Mouse (Mus musculus) liver, embryonic 12.5 days (tissue): ENCODE data around the gene Suclg2. TPM values are rescaled to one million over a fixed set of nuclear protein-coding genes. Genes with fewer than 3 reads are reported as not detected.

ENCODE experiments used
- ATAC-seq: fragments of 200-750 bp; cut with Nextera tagmentation; 2 replicates; pipeline ENCODE4 v1.8.0; 2017; ENCODE audit warnings: moderate number of reproducible peaks, mild to moderate bottlenecking, moderate library complexity
- H3K27ac ChIP-seq: fragments of 300-500 bp; sonication (generic); 2 replicates; pipeline ENCODE4 v1.5.1; 2016; ENCODE audit warnings: mild to moderate bottlenecking
- H3K27me3 ChIP-seq: fragments of 300-500 bp; sonication (generic); replicated peaks from 2 replicates; pipeline ENCODE4 v1.6.1; 2016; ENCODE audit warnings: mild to moderate bottlenecking, moderate library complexity
- H3K36me3 ChIP-seq: fragments of 300-500 bp; sonication (generic); 2 replicates; pipeline ENCODE4 v1.6.1; 2016; ENCODE audit warnings: mild to moderate bottlenecking, moderate library complexity
- H3K4me1 ChIP-seq: fragments of 300-500 bp; sonication (generic); 2 replicates; pipeline ENCODE4 v1.6.1; 2016
- H3K4me2 ChIP-seq: fragments of 300-500 bp; sonication (generic); 2 replicates; pipeline ENCODE4 v1.6.1; 2016; ENCODE audit warnings: mild to moderate bottlenecking, moderate library complexity
- H3K4me3 ChIP-seq: fragments of 300-500 bp; sonication (generic); 2 replicates; pipeline ENCODE4 v1.5.1; 2016; ENCODE audit warnings: mild to moderate bottlenecking, moderate library complexity
- H3K9ac ChIP-seq: fragments of 300-500 bp; sonication (generic); 2 replicates; pipeline ENCODE4 v1.6.1; 2016; ENCODE audit warnings: mild to moderate bottlenecking, moderate library complexity
- H3K9me3 ChIP-seq: fragments of 300-500 bp; sonication (generic); replicated peaks from 2 replicates; pipeline ENCODE4 v1.6.1; 2016; ENCODE audit warnings: mild to moderate bottlenecking, moderate library complexity
- WGBS: fragments of 180-500 bp; shearing (Covaris S2); methylation state at CpG from one replicate; pipeline ENCODE4 v1.1.7; 2016; ENCODE audit not compliant: insufficient replicate concordance; 5-methylcytosine and 5-hydroxymethylcytosine counted together
- polyA plus RNA-seq: library from polyadenylated mRNA; unstranded; fragments of >200 nt; fragmentation: Nextera tagmentation; extraction: Ambion mirVana; gene quantifications from 2 replicates; pipeline ENCODE4 v1.2.1, GENCODE M21; 2016

Suclg2 gene
- polyA plus RNA-seq, 1 experiment from 2014 or later = 47.7 TPM

DNA sequence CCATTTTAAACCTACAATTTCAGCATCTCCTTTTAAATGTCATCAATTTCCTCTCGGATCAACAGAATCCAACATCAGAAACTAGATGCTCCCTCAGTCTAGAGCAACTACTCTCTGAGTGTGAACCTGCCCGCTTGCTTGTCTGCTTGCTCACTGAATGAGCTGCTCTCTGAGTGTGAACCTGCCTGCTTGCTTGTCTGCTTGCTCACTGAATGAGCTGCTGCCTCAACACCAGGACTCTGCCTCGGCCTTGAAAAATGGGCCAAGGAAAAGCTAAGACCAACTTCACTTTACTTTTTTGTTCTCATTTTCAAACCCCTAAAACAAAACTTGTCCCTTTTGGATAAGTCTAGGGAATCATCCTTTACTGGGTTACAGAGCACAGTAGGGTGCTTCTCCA is 64.9 kb downstream of the Suclg2 start:
- Histone ChIP-seq H3K4me3 (no peak overlapping the region), H3K9me3 (no peaks in the 10 kb centered on the region), H3K27ac (no peak overlapping the region), H3K4me1 (no peaks in the 10 kb centered on the region), H3K4me2 (no peak overlapping the region), H3K36me3 (peaks cover 29% of the 10 kb centered on the region; the same call in 1 of the 2 replicates), H3K9ac (no peak overlapping the region), H3K27me3 (no peaks in the 10 kb centered on the region)
- ATAC-seq = no peak
- 75% methylated on average over 3 of the region's 3 CpGs for WGBS

GRCm38 (mm10) chr6:95652774-95653173 is 65.8 kb downstream of the Suclg2 start:
- H3K4me3 ChIP-seq = no peak overlapping the region
- no peaks in the 10 kb centered on the region for H3K4me1 ChIP-seq
- no peaks in the 10 kb centered on the region for H3K27me3 ChIP-seq
- ATAC-seq = no peak
- 71% methylated on average over 6 of the region's 6 CpGs for WGBS
- no peak overlapping the region for H3K9ac ChIP-seq
- no peak overlapping the region for H3K4me2 ChIP-seq
- H3K36me3 ChIP-seq = peaks cover 28% of the 10 kb centered on the region; the same call in 1 of the 2 replicates
- no peak overlapping the region for H3K27ac ChIP-seq
- H3K9me3 ChIP-seq = no peaks in the 10 kb centered on the region

GRCm38 (mm10) chr6:95651391-95651876 is 67.2 kb downstream of the Suclg2 start:
- Histone ChIP-seq H3K4me2 (no peak overlapping the region), H3K9ac (no peak overlapping the region), H3K27ac (no peak overlapping the region), H3K4me1 (no peaks in the 10 kb centered on the region), H3K27me3 (no peaks in the 10 kb centered on the region), H3K4me3 (no peak overlapping the region), H3K36me3 (peaks cover 26% of the 10 kb centered on the region; the same call in 1 of the 2 replicates), H3K9me3 (no peaks in the 10 kb centered on the region)
- WGBS = 70% methylated on average over 6 of the region's 6 CpGs
- no peak for ATAC-seq

DNA sequence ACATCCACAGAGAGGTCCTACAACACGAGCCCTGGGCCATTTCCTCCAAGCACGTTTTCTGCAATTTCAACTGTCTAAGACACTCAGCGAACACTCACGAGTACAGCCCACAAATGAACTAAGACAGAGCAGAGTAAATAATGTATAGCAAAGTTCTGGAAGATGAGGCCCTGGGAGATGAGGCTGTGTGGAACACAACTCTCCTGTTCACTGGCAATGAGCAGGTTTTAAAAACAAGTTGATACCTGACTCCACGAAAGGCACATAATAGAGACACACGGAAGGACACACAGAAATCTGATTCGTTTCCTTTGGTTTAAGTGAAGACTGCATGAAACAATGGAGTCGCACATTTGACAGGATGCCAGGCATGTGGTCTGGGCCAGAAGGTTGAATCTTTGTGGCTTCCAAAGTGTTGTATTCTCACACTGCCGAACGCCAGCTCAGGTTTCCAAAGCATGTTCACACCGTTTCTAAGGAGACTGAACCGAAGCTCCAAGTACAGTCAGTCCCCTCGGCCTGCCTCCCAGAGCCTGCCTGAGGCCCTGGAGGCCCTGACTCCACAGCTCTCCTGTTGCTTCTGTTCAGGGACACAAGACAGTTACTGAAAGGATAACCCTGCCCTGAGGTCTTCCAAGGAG is 68.4 kb downstream of the Suclg2 start:
- ATAC-seq = no peak
- no peak overlapping the region for H3K9ac ChIP-seq
- WGBS = 70% methylated on average over 13 of the region's 13 CpGs
- no peaks in the 10 kb centered on the region for H3K4me1 ChIP-seq
- H3K36me3 ChIP-seq = peaks cover 26% of the 10 kb centered on the region; the same call in 1 of the 2 replicates
- no peaks in the 10 kb centered on the region for H3K9me3 ChIP-seq
- no peak overlapping the region for H3K4me2 ChIP-seq
- no peak overlapping the region for H3K4me3 ChIP-seq
- no peaks in the 10 kb centered on the region for H3K27me3 ChIP-seq
- H3K27ac ChIP-seq = no peak overlapping the region

DNA sequence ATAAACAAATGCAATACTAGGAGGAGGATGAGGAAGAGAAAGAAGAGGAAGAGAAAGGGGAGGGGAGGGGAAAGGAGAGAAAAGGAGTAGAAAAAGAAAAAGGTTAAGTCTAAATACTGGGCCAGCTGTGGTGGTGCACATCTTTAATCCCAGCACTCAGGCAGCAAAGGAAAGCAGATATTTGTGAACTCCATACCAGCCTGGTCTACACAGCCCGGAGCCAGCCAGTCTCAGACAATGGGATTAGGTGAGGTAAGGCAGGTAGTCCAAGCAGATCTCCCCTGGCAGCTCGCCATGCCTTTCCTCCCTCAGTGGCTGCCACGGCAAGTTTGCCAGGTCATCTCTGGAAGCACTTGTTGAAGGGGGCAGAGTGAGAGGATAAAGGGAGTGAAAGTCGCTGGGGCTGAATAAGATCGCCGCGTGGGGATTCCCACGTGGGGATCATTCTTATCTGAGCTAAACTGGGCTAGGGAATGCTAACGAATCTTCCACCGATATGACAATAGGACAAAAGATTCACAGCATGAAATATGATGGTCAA is 69.4 kb downstream of the Suclg2 start:
- Histone ChIP-seq H3K27ac (no peak overlapping the region), H3K9ac (no peak overlapping the region), H3K36me3 (peaks cover 19% of the 10 kb centered on the region; the same call in 1 of the 2 replicates), H3K4me1 (no peaks in the 10 kb centered on the region), H3K4me2 (no peak overlapping the region), H3K4me3 (no peak overlapping the region), H3K27me3 (no peaks in the 10 kb centered on the region), H3K9me3 (no peaks in the 10 kb centered on the region)
- 82% methylated on average over 10 of the region's 10 CpGs for WGBS
- ATAC-seq = no peak

DNA sequence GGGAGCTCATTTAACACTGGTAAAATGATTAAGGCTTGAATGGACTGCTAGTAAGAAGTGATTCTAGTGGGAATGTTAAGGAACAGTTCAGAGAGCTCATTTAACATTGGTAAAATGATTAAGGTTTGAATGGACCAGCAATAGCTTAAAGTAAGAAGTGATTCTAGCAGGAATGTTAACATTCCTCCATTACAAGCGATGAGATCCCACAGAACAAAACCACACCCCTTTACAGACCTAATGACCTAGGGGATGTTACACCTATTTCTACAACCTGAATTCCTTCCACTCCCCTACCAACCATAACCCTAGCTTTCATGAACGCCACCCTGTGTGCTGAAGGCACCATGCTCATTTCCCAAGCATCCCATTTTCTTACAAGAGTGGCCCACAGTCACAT is 81.2 kb downstream of the Suclg2 start:
- WGBS = 69% methylated on average over 2 of the region's 2 CpGs
- H3K36me3 ChIP-seq = no peaks in the 10 kb centered on the region
- no peak overlapping the region for H3K9ac ChIP-seq
- no peak overlapping the region for H3K27ac ChIP-seq
- no peak overlapping the region for H3K4me3 ChIP-seq
- ATAC-seq = no peak
- H3K4me2 ChIP-seq = no peak overlapping the region
- H3K9me3 ChIP-seq = no peaks in the 10 kb centered on the region
- no peaks in the 10 kb centered on the region for H3K27me3 ChIP-seq
- H3K4me1 ChIP-seq = peaks cover 7% of the 10 kb centered on the region; the same call in 1 of the 2 replicates

- Histone ChIP-seq H3K4me2 (no peak overlapping the region), H3K27me3 (no peaks in the 10 kb centered on the region), H3K36me3 (no peaks in the 10 kb centered on the region), H3K27ac (no peak overlapping the region), H3K4me1 (peaks cover 7% of the 10 kb centered on the region; the same call in 1 of the 2 replicates), H3K9ac (no peak overlapping the region), H3K4me3 (no peak overlapping the region), H3K9me3 (no peaks in the 10 kb centered on the region)
- 66% methylated on average over 2 of the region's 2 CpGs for whole genome bisulfite sequencing
- no peak for ATAC-seq
These were observed 83.2 kb downstream of the Suclg2 start for GRCm38 (mm10) chr6:95635411-95635810.

DNA sequence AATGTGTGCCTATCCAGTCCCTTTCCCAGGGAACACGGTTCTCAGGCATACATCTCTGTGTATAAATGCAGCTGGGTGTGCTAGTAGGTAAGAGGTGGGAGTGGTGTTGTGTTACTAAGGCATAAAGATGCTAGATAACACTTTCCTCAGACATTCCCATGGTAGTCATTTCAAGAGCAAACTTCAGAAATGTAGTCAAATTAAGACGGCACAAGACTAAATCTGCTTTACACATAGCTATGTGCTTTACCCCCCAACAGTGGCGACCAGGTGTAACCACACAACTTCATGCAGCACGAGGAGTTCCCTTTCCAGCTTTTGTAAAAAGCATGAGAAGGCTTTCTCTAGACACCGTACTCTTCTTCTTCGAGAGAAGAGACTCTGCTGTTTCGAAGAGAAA is 89.5 kb downstream of the Suclg2 start:
- no peak overlapping the region for H3K9ac ChIP-seq
- no peaks in the 10 kb centered on the region for H3K9me3 ChIP-seq
- H3K4me3 ChIP-seq = no peak overlapping the region
- H3K27me3 ChIP-seq = no peaks in the 10 kb centered on the region
- no peak for ATAC-seq
- no peak overlapping the region for H3K27ac ChIP-seq
- 77% methylated on average over 7 of the region's 7 CpGs for WGBS
- H3K4me2 ChIP-seq = no peak overlapping the region
- no peaks in the 10 kb centered on the region for H3K36me3 ChIP-seq
- H3K4me1 ChIP-seq = peaks cover 14% of the 10 kb centered on the region

DNA sequence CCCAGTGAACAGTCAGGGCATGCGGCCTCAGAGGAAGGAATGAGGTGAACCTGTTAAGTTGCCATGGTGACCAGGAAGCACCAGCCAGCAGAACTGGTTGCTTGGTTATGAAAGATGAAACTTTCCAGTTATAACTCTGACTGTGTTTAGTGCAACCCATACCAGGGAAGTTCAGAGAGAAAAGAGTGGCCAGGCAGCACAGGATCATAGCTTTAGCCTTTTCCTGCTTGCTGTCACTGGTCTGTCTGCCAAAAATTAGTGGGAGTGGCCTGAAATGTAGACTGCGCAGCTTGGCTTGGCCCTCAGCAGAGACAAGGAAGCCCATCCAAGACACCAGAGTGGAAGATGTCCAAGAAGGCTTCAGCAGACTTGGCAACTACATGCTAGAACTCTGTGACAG is 96.8 kb downstream of the Suclg2 start:
- Histone ChIP-seq H3K4me2 (no peak overlapping the region), H3K9me3 (no peaks in the 10 kb centered on the region), H3K9ac (no peak overlapping the region), H3K27me3 (no peaks in the 10 kb centered on the region), H3K4me1 (peaks cover 4% of the 10 kb centered on the region; the same call in 1 of the 2 replicates), H3K27ac (no peak overlapping the region), H3K36me3 (0 out of 2 replicates have a peak, but pooled peaks cover 3% of the 10 kb centered on the region), H3K4me3 (no peak overlapping the region)
- WGBS = 83% methylated on average over 2 of the region's 2 CpGs
- ATAC-seq = no peak

GRCm38 (mm10) chr6:95620804-95621203 is 97.8 kb downstream of the Suclg2 start:
- Histone ChIP-seq H3K4me3 (no peak overlapping the region), H3K27me3 (no peaks in the 10 kb centered on the region), H3K36me3 (0 out of 2 replicates have a peak, but pooled peaks cover 3% of the 10 kb centered on the region), H3K9me3 (no peaks in the 10 kb centered on the region), H3K4me2 (no peak overlapping the region), H3K4me1 (peaks cover 4% of the 10 kb centered on the region; the same call in 1 of the 2 replicates), H3K9ac (no peak overlapping the region), H3K27ac (no peak overlapping the region)
- ATAC-seq = no peak
- 63% methylated on average over 4 of the region's 4 CpGs for WGBS

DNA sequence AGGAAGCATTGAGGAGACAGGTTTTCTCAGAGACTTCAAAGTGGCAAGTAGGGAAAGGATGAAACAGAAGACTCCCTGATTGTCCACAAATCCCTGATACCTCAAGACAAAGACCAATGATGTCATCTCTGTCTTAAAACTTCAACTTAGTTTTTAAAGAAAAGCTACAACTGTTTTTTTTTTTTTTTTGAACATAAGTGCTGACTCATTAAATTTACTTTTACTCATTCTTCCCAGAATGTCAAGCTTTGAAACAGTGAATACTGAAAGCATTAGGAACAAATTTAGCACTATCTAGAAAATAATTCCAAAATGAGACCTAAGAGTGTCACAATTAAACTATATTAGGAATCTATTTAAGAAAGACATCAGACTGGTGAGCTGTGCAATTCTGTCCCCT is 98.8 kb downstream of the Suclg2 start:
- 0 out of 2 replicates have a peak, but pooled peaks cover 3% of the 10 kb centered on the region for H3K36me3 ChIP-seq
- ATAC-seq = no peak
- peaks cover 4% of the 10 kb centered on the region; the same call in 1 of the 2 replicates for H3K4me1 ChIP-seq
- no peak overlapping the region for H3K27ac ChIP-seq
- H3K9me3 ChIP-seq = no peaks in the 10 kb centered on the region
- H3K9ac ChIP-seq = no peak overlapping the region
- no peak overlapping the region for H3K4me2 ChIP-seq
- no peak overlapping the region for H3K4me3 ChIP-seq
- H3K27me3 ChIP-seq = no peaks in the 10 kb centered on the region

DNA sequence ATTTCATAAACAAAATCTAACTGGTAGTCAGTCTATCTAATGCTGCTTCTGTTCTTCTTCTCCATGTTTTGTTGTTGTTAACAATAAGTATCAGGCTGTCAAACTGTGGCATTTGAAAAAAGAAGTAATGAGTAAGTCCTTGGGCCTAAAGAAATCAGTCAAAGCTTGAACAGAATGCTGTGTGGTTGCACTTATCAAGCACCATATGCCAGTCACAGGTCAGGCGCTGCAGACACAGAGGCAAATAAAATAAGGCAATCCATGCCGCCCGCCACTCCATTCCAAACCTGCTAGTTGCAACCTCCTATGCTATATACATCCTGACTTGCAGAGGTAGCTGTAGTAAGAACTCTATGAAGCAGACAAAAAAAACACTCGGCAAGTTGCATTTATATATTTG is 100.2 kb downstream of the Suclg2 start:
- H3K36me3 ChIP-seq = 0 out of 2 replicates have a peak, but pooled peaks cover 2% of the 10 kb centered on the region
- no peak for ATAC-seq
- H3K4me2 ChIP-seq = no peak overlapping the region
- WGBS = 82% methylated on average over 4 of the region's 4 CpGs
- H3K9me3 ChIP-seq = no peaks in the 10 kb centered on the region
- H3K27ac ChIP-seq = no peak overlapping the region
- H3K4me3 ChIP-seq = no peak overlapping the region
- no peaks in the 10 kb centered on the region for H3K27me3 ChIP-seq
- no peak overlapping the region for H3K9ac ChIP-seq
- H3K4me1 ChIP-seq = peaks cover 4% of the 10 kb centered on the region; the same call in 1 of the 2 replicates
